Mouse (Mus musculus) right cerebral cortex, adult 18-20 months (tissue): ENCODE data around the gene Bckdhb.
"Not testable (repeated sequence)": the region's sequence is repeated elsewhere in the genome, so short reads cannot be mapped to it uniquely, and the experiment has no call there.

Experiments
- DNase-seq: peaks from one replicate; pipeline ENCODE4 v3.0.0; 2022; ENCODE audit warnings: mixed read lengths

Bckdhb gene

GRCm38 (mm10) chr9:83964376-83964775, 39.4 kb downstream of the Bckdhb start:
- no peak for DNase-seq

- no peak for DNase-seq
Measured at GRCm38 (mm10) chr9:83967439-83968050, 42.6 kb downstream of the Bckdhb start.

GRCm38 (mm10) chr9:83969326-83969725, 44.4 kb downstream of the Bckdhb start:
- DNase-seq, result peak; percentile 34

GRCm38 (mm10) chr9:83973467-83973866, 48.5 kb downstream of the Bckdhb start:
- DNase-seq, result no peak

- DNase-seq, result no peak
Measured at GRCm38 (mm10) chr9:83975811-83976210, 50.9 kb downstream of the Bckdhb start.

GRCm38 (mm10) chr9:83981234-83981633, 56.3 kb downstream of the Bckdhb start:
- DNase-seq, result no peak

GRCm38 (mm10) chr9:84008961-84009360, 84.0 kb downstream of the Bckdhb start:
- no peak for DNase-seq

- DNase-seq, result no peak
Measured at GRCm38 (mm10) chr9:84011146-84011545, 86.2 kb downstream of the Bckdhb start.

GRCm38 (mm10) chr9:84018141-84018540, 93.2 kb downstream of the Bckdhb start:
- not testable (repeated sequence) for DNase-seq

GRCm38 (mm10) chr9:84019627-84020026, 94.7 kb downstream of the Bckdhb start:
- DNase-seq, result no peak

GRCm38 (mm10) chr9:84021189-84021588, 96.2 kb downstream of the Bckdhb start:
- no peak for DNase-seq

GRCm38 (mm10) chr9:84028120-84028519, 103.2 kb downstream of the Bckdhb start:
- no peak for DNase-seq

GRCm38 (mm10) chr9:84030691-84031290, 105.8 kb downstream of the Bckdhb start:
- DNase-seq, result no peak

GRCm38 (mm10) chr9:84031406-84031805, 106.5 kb downstream of the Bckdhb start:
- DNase-seq, result no peak

- no peak for DNase-seq
Measured at GRCm38 (mm10) chr9:84032669-84033341, 107.9 kb downstream of the Bckdhb start.

- no peak for DNase-seq
Measured at GRCm38 (mm10) chr9:84036046-84036445, 111.1 kb downstream of the Bckdhb start.

GRCm38 (mm10) chr9:84037224-84037623, 112.3 kb downstream of the Bckdhb start:
- no peak for DNase-seq

- DNase-seq, result no peak
Measured at GRCm38 (mm10) chr9:84038946-84039345, 114.0 kb downstream of the Bckdhb start.

- DNase-seq, result no peak
Measured at GRCm38 (mm10) chr9:84040376-84040775, 115.4 kb downstream of the Bckdhb start.

- no peak for DNase-seq
Measured at GRCm38 (mm10) chr9:84041631-84042277, 116.8 kb downstream of the Bckdhb start.

GRCm38 (mm10) chr9:84042539-84042938, 117.6 kb downstream of the Bckdhb start:
- DNase-seq, result no peak

GRCm38 (mm10) chr9:84044136-84044535, 119.2 kb downstream of the Bckdhb start:
- no peak for DNase-seq

GRCm38 (mm10) chr9:84045632-84046031, 120.7 kb downstream of the Bckdhb start:
- no peak for DNase-seq

- DNase-seq, result no peak
Measured at GRCm38 (mm10) chr9:84046334-84046733, 121.4 kb downstream of the Bckdhb start.
